Mouse (Mus musculus): ENCODE measurements around the gene Mepe. TPM values are rescaled to one million over a fixed set of nuclear protein-coding genes. Genes with fewer than 3 reads are reported as not detected.

Mepe gene
- polyA plus RNA-seq, 1 experiment from 2014 or later: not detected

- no peak overlapping the region for H3K9ac ChIP-seq
- no peaks in the 10 kb centered on the region for H3K9me3 ChIP-seq (replicated peaks)
- H3K27ac ChIP-seq (ENCODE audit: poor library complexity, severe bottlenecking): no peak overlapping the region
- no peaks in the 10 kb centered on the region for H3K36me3 ChIP-seq
- WGBS: 55% methylated on average over 5 of the region's 5 CpGs
- H3K27me3 ChIP-seq (replicated peaks): no peaks in the 10 kb centered on the region
- H3K4me2 ChIP-seq: no peak overlapping the region
- H3K4me3 ChIP-seq: no peak overlapping the region
- no peak for ATAC-seq (ENCODE audit: insufficient number of reproducible peaks, low FRiP score)
- no peaks in the 10 kb centered on the region for H3K4me1 ChIP-seq (replicated peaks)
Observed at GRCm38 (mm10) chr5:104351874-104352273, 26.7 kb downstream of the Mepe start.

GRCm38 (mm10) chr5:104357575-104357974, 32.4 kb downstream of the Mepe start:
- no peaks in the 10 kb centered on the region for H3K36me3 ChIP-seq
- ATAC-seq (ENCODE audit: insufficient number of reproducible peaks, low FRiP score): no peak

GRCm38 (mm10) chr5:104358592-104358991, 33.5 kb downstream of the Mepe start:
- Histone ChIP-seq H3K36me3 (no peaks in the 10 kb centered on the region), H3K9me3 (replicated peaks) (no peaks in the 10 kb centered on the region), H3K4me1 (replicated peaks) (peaks cover 16% of the 10 kb centered on the region), H3K4me3 (no peak overlapping the region), H3K9ac (no peak overlapping the region), H3K27ac (ENCODE audit: poor library complexity, severe bottlenecking) (no peak overlapping the region), H3K27me3 (replicated peaks) (no peaks in the 10 kb centered on the region), H3K4me2 (peak overlapping the region; percentile 46)
- ATAC-seq (ENCODE audit: insufficient number of reproducible peaks, low FRiP score): no peak
- WGBS: 28% methylated on average over 7 of the region's 7 CpGs

More at GRCm38 (mm10) chr5:104357575-104357974, 32.4 kb downstream of the Mepe start:
- Histone ChIP-seq H3K4me3 (no peak overlapping the region), H3K4me1 (replicated peaks) (peaks cover 16% of the 10 kb centered on the region), H3K27me3 (replicated peaks) (no peaks in the 10 kb centered on the region), H3K9ac (no peak overlapping the region), H3K4me2 (no peak overlapping the region), H3K9me3 (replicated peaks) (no peaks in the 10 kb centered on the region), H3K27ac (ENCODE audit: poor library complexity, severe bottlenecking) (no peak overlapping the region)
- 70% methylated on average over 5 of the region's 5 CpGs for WGBS

GRCm38 (mm10) chr5:104359257-104359656, 34.1 kb downstream of the Mepe start:
- no peak overlapping the region for H3K4me3 ChIP-seq
- no peaks in the 10 kb centered on the region for H3K36me3 ChIP-seq
- no peak overlapping the region for H3K4me2 ChIP-seq
- peaks cover 16% of the 10 kb centered on the region for H3K4me1 ChIP-seq (replicated peaks)
- no peak for ATAC-seq (ENCODE audit: insufficient number of reproducible peaks, low FRiP score)
- no peaks in the 10 kb centered on the region for H3K9me3 ChIP-seq (replicated peaks)
- 73% methylated on average over 6 of the region's 6 CpGs for WGBS
- H3K27ac ChIP-seq (ENCODE audit: poor library complexity, severe bottlenecking): no peak overlapping the region
- no peaks in the 10 kb centered on the region for H3K27me3 ChIP-seq (replicated peaks)
- no peak overlapping the region for H3K9ac ChIP-seq

- Histone ChIP-seq H3K4me1 (replicated peaks) (peaks cover 12% of the 10 kb centered on the region), H3K27me3 (replicated peaks) (no peaks in the 10 kb centered on the region), H3K4me2 (no peak overlapping the region), H3K4me3 (no peak overlapping the region), H3K27ac (ENCODE audit: poor library complexity, severe bottlenecking) (no peak overlapping the region), H3K36me3 (no peaks in the 10 kb centered on the region), H3K9ac (no peak overlapping the region), H3K9me3 (replicated peaks) (no peaks in the 10 kb centered on the region)
- WGBS: 82% methylated on average over 5 of the region's 5 CpGs
- no peak for ATAC-seq (ENCODE audit: insufficient number of reproducible peaks, low FRiP score)
Observed at GRCm38 (mm10) chr5:104370580-104370979, 45.5 kb downstream of the Mepe start.

GRCm38 (mm10) chr5:104371284-104371683, 46.2 kb downstream of the Mepe start:
- Histone ChIP-seq H3K27me3 (replicated peaks) (no peaks in the 10 kb centered on the region), H3K4me2 (no peak overlapping the region), H3K9me3 (replicated peaks) (no peaks in the 10 kb centered on the region), H3K4me3 (no peak overlapping the region), H3K9ac (no peak overlapping the region), H3K27ac (ENCODE audit: poor library complexity, severe bottlenecking) (no peak overlapping the region), H3K4me1 (replicated peaks) (peaks cover 12% of the 10 kb centered on the region), H3K36me3 (no peaks in the 10 kb centered on the region)
- no peak for ATAC-seq (ENCODE audit: insufficient number of reproducible peaks, low FRiP score)
- 82% methylated on average over 4 of the region's 4 CpGs for WGBS

- Histone ChIP-seq H3K27ac (ENCODE audit: poor library complexity, severe bottlenecking) (no peak overlapping the region), H3K4me1 (replicated peaks) (peaks cover 12% of the 10 kb centered on the region), H3K9me3 (replicated peaks) (no peaks in the 10 kb centered on the region), H3K36me3 (no peaks in the 10 kb centered on the region), H3K4me3 (no peak overlapping the region), H3K27me3 (replicated peaks) (no peaks in the 10 kb centered on the region), H3K4me2 (no peak overlapping the region), H3K9ac (no peak overlapping the region)
- WGBS: 76% methylated on average over 4 of the region's 4 CpGs
- ATAC-seq (ENCODE audit: insufficient number of reproducible peaks, low FRiP score): 0 out of 2 replicates have a peak, but pooled peaks have one; percentile 45
Observed at GRCm38 (mm10) chr5:104373648-104374307, 48.6 kb downstream of the Mepe start.

GRCm38 (mm10) chr5:104374308-104374660, 49.2 kb downstream of the Mepe start:
- H3K27me3 ChIP-seq (replicated peaks): no peaks in the 10 kb centered on the region
- H3K4me3 ChIP-seq: no peak overlapping the region
- H3K9ac ChIP-seq: no peak overlapping the region
- H3K9me3 ChIP-seq (replicated peaks): no peaks in the 10 kb centered on the region
- no peak for ATAC-seq (ENCODE audit: insufficient number of reproducible peaks, low FRiP score)
- H3K4me2 ChIP-seq: no peak overlapping the region
- H3K27ac ChIP-seq (ENCODE audit: poor library complexity, severe bottlenecking): no peak overlapping the region
- no peaks in the 10 kb centered on the region for H3K36me3 ChIP-seq
- 53% methylated on average over 6 of the region's 6 CpGs for WGBS
- peaks cover 12% of the 10 kb centered on the region for H3K4me1 ChIP-seq (replicated peaks)

- Histone ChIP-seq H3K36me3 (no peaks in the 10 kb centered on the region), H3K9me3 (replicated peaks) (no peaks in the 10 kb centered on the region), H3K9ac (no peak overlapping the region), H3K4me1 (replicated peaks) (peaks cover 12% of the 10 kb centered on the region), H3K27ac (ENCODE audit: poor library complexity, severe bottlenecking) (no peak overlapping the region), H3K4me2 (no peak overlapping the region), H3K4me3 (no peak overlapping the region), H3K27me3 (replicated peaks) (no peaks in the 10 kb centered on the region)
- ATAC-seq (ENCODE audit: insufficient number of reproducible peaks, low FRiP score): no peak
- 70% methylated on average over 2 of the region's 2 CpGs for WGBS
Observed at GRCm38 (mm10) chr5:104375132-104375531, 50.0 kb downstream of the Mepe start.

GRCm38 (mm10) chr5:104376890-104377289, 51.8 kb downstream of the Mepe start:
- Histone ChIP-seq H3K4me2 (no peak overlapping the region), H3K27me3 (replicated peaks) (no peaks in the 10 kb centered on the region), H3K4me1 (replicated peaks) (peaks cover 12% of the 10 kb centered on the region), H3K9me3 (replicated peaks) (no peaks in the 10 kb centered on the region), H3K4me3 (no peak overlapping the region), H3K9ac (no peak overlapping the region), H3K27ac (ENCODE audit: poor library complexity, severe bottlenecking) (no peak overlapping the region), H3K36me3 (no peaks in the 10 kb centered on the region)
- WGBS: 71% methylated on average over 1 of the region's 1 CpGs
- ATAC-seq (ENCODE audit: insufficient number of reproducible peaks, low FRiP score): no peak

GRCm38 (mm10) chr5:104380574-104380973, 55.4 kb downstream of the Mepe start:
- WGBS: 83% methylated on average over 1 of the region's 1 CpGs
- H3K4me3 ChIP-seq: no peak overlapping the region
- no peaks in the 10 kb centered on the region for H3K27me3 ChIP-seq (replicated peaks)
- H3K9ac ChIP-seq: no peak overlapping the region
- no peak overlapping the region for H3K4me2 ChIP-seq
- ATAC-seq (ENCODE audit: insufficient number of reproducible peaks, low FRiP score): no peak
- no peaks in the 10 kb centered on the region for H3K4me1 ChIP-seq (replicated peaks)
- H3K27ac ChIP-seq (ENCODE audit: poor library complexity, severe bottlenecking): no peak overlapping the region
- no peaks in the 10 kb centered on the region for H3K9me3 ChIP-seq (replicated peaks)
- no peaks in the 10 kb centered on the region for H3K36me3 ChIP-seq

- H3K27me3 ChIP-seq (replicated peaks): no peaks in the 10 kb centered on the region
- 51% methylated on average over 4 of the region's 7 CpGs for WGBS
- ATAC-seq (ENCODE audit: insufficient number of reproducible peaks, low FRiP score): no peak
- no peak overlapping the region for H3K4me2 ChIP-seq
- H3K4me1 ChIP-seq (replicated peaks): no peaks in the 10 kb centered on the region
- H3K36me3 ChIP-seq: no peaks in the 10 kb centered on the region
- H3K9ac ChIP-seq: no peak overlapping the region
- H3K9me3 ChIP-seq (replicated peaks): no peaks in the 10 kb centered on the region
- no peak overlapping the region for H3K27ac ChIP-seq (ENCODE audit: poor library complexity, severe bottlenecking)
- H3K4me3 ChIP-seq: no peak overlapping the region
Observed at GRCm38 (mm10) chr5:104381671-104382070, 56.5 kb downstream of the Mepe start.

Data from heart, embryonic 12.5 days (tissue).